Mouse (Mus musculus) mouse embryonic stem cell (cell line): ENCODE results near the gene Cars.

ENCODE experiments used
- in situ Hi-C, 2 experiments: fragments of 300-500 bp; cut with MboI; formaldehyde crosslinking; loops; 1 replicate in 1 of 2; 3 replicates in 1 of 2; pipeline ENCODE4 v1.14.3; 2019 to 2020; ENCODE audit warnings: low sequenced_read_pairs in 2 of 2, low pct_unique_long_range_greater_than_20kb in 1 of 2, mixed read lengths in 1 of 2; ENCODE audit not compliant: unreplicated experiment in 1 of 2

The Cars gene

GRCm38 (mm10) chr7:143536251-143536650, 63.6 kb downstream of the Cars start:
- in situ Hi-C loops = no loop called here

GRCm38 (mm10) chr7:143533284-143533683, 66.6 kb downstream of the Cars start:
- in situ Hi-C loops = no loop called here

- in situ Hi-C loops = no loop called here
These were observed 67.5 kb downstream of the Cars start for GRCm38 (mm10) chr7:143532410-143532809.

GRCm38 (mm10) chr7:143519333-143519732, 80.6 kb downstream of the Cars start:
- in situ Hi-C loops = loop anchor here in 1 of 2 experiments (5.0 kb wide), 1 partner anchor 68 kb away; no protein-coding TSS in a partner anchor

GRCm38 (mm10) chr7:143514416-143514768, 85.5 kb downstream of the Cars start:
- in situ Hi-C loops = no loop called here

- in situ Hi-C loops = no loop called here
These were observed 86.0 kb downstream of the Cars start for GRCm38 (mm10) chr7:143513763-143514415.

GRCm38 (mm10) chr7:143511335-143511712, 88.6 kb downstream of the Cars start:
- in situ Hi-C loops = no loop called here

GRCm38 (mm10) chr7:143510593-143511334, 89.1 kb downstream of the Cars start:
- in situ Hi-C loops = no loop called here

GRCm38 (mm10) chr7:143509566-143509965, 90.3 kb downstream of the Cars start:
- in situ Hi-C loops = no loop called here
